Mouse (Mus musculus) thymus, adult 18-20 months (tissue): ENCODE results near the gene Rprd2.
"Not testable (repeated sequence)": the region's sequence is repeated elsewhere in the genome, so short reads cannot be mapped to it uniquely, and the experiment has no call there.

Source experiments
- DNase-seq, 2 experiments: peaks; one replicate each; pipeline ENCODE4 v3.0.0; 2022; ENCODE audit warnings: mixed read lengths in 2 of 2

Gene Rprd2

GRCm38 (mm10) chr3:95818571-95819288 lies at the start of gene Rprd2:
Rprd2 (minus strand) TSS chr3:95818863.
- DNase-seq, result peak; percentile 48 to 66

GRCm38 (mm10) chr3:95867408-95867807 lies 48.7 kb upstream of the Rprd2 start:
- DNase-seq, result no peak

GRCm38 (mm10) chr3:95866071-95866470 lies 47.4 kb upstream of the Rprd2 start:
- DNase-seq, result no peak

GRCm38 (mm10) chr3:95865571-95865970 lies 46.9 kb upstream of the Rprd2 start:
- DNase-seq, result no peak

GRCm38 (mm10) chr3:95865050-95865449 lies 46.4 kb upstream of the Rprd2 start:
- no peak for DNase-seq

GRCm38 (mm10) chr3:95863578-95863977 lies 44.9 kb upstream of the Rprd2 start:
- no peak for DNase-seq

- DNase-seq, result peak; percentile 11 to 57
Measured at GRCm38 (mm10) chr3:95861796-95862195, 43.1 kb upstream of the Rprd2 start.

GRCm38 (mm10) chr3:95861216-95861615 lies 42.6 kb upstream of the Rprd2 start:
- no peak for DNase-seq

GRCm38 (mm10) chr3:95860323-95860722 lies 41.7 kb upstream of the Rprd2 start:
- no peak for DNase-seq

- not testable (repeated sequence) for DNase-seq
Measured at GRCm38 (mm10) chr3:95858278-95858677, 39.6 kb upstream of the Rprd2 start.

- not testable (repeated sequence) for DNase-seq
Measured at GRCm38 (mm10) chr3:95857050-95857449, 38.4 kb upstream of the Rprd2 start.

GRCm38 (mm10) chr3:95856115-95856514 lies 37.5 kb upstream of the Rprd2 start:
- no peak for DNase-seq

GRCm38 (mm10) chr3:95855502-95856089 lies 36.9 kb upstream of the Rprd2 start, which contains the start of gene Prpf3:
Prpf3 (minus strand) TSS chr3:95855885.
- DNase-seq, result peak; percentile 87 to 88

- DNase-seq, result no peak
Measured at GRCm38 (mm10) chr3:95851317-95851716, 32.7 kb upstream of the Rprd2 start.

GRCm38 (mm10) chr3:95850611-95851010 lies 31.9 kb upstream of the Rprd2 start:
- no peak for DNase-seq

- DNase-seq, result no peak
Measured at GRCm38 (mm10) chr3:95842503-95843214, 24.0 kb upstream of the Rprd2 start.

GRCm38 (mm10) chr3:95839250-95839649 lies 20.6 kb upstream of the Rprd2 start:
- DNase-seq, result no peak

GRCm38 (mm10) chr3:95829053-95829452 lies 10.4 kb upstream of the Rprd2 start:
- no peak for DNase-seq

- no peak for DNase-seq
Measured at GRCm38 (mm10) chr3:95826275-95826674, 7.6 kb upstream of the Rprd2 start.

GRCm38 (mm10) chr3:95820046-95821010 lies 1.7 kb upstream of the Rprd2 start:
- DNase-seq, result no peak

GRCm38 (mm10) chr3:95819351-95819985 lies 805 bp upstream of the Rprd2 start:
- peak; percentile 99 to 100 for DNase-seq

- peak in 1 of 2 experiments; percentile 22 for DNase-seq
Measured at GRCm38 (mm10) chr3:95818026-95818511, 594 bp downstream of the Rprd2 start.
